Mouse (Mus musculus) right cerebral cortex, postnatal 36 days (tissue): ENCODE data around the gene Slit1.

Experiments
- DNase-seq, 2 experiments: peaks; one replicate each; pipeline ENCODE4 v3.0.0; 2022; ENCODE audit warnings: low spot score in 2 of 2, mixed read lengths in 1 of 2

Slit1 gene

GRCm38 (mm10) chr19:41655970-41656369 is 87.5 kb downstream of the Slit1 start:
- peak; percentile 49 to 55 for DNase-seq

GRCm38 (mm10) chr19:41655089-41655783 is 88.2 kb downstream of the Slit1 start:
- DNase-seq, result no peak

GRCm38 (mm10) chr19:41651967-41652366 is 91.5 kb downstream of the Slit1 start:
- DNase-seq, result no peak

GRCm38 (mm10) chr19:41649394-41649793 is 94.1 kb downstream of the Slit1 start:
- DNase-seq, result no peak

- peak; percentile 71 for DNase-seq
Observed at GRCm38 (mm10) chr19:41646947-41647631, 96.4 kb downstream of the Slit1 start.

- no peak for DNase-seq
Observed at GRCm38 (mm10) chr19:41643010-41643409, 100.5 kb downstream of the Slit1 start.

GRCm38 (mm10) chr19:41634999-41635398 is 108.5 kb downstream of the Slit1 start:
- DNase-seq, result no peak

- DNase-seq, result no peak
Observed at GRCm38 (mm10) chr19:41634099-41634498, 109.4 kb downstream of the Slit1 start.

- DNase-seq, result peak in 1 of 2 experiments; percentile 29
Observed at GRCm38 (mm10) chr19:41629532-41629931, 113.9 kb downstream of the Slit1 start.

GRCm38 (mm10) chr19:41628970-41629369 is 114.5 kb downstream of the Slit1 start:
- no peak for DNase-seq

- no peak for DNase-seq
Observed at GRCm38 (mm10) chr19:41620366-41621092, 122.9 kb downstream of the Slit1 start.

- no peak for DNase-seq
Observed at GRCm38 (mm10) chr19:41618771-41619385, 124.6 kb downstream of the Slit1 start.

GRCm38 (mm10) chr19:41618153-41618657 is 125.3 kb downstream of the Slit1 start:
- no peak for DNase-seq

GRCm38 (mm10) chr19:41617102-41617501 is 126.4 kb downstream of the Slit1 start:
- DNase-seq, result no peak

GRCm38 (mm10) chr19:41616274-41616673 is 127.2 kb downstream of the Slit1 start:
- no peak for DNase-seq

GRCm38 (mm10) chr19:41615606-41616224 is 127.8 kb downstream of the Slit1 start:
- no peak for DNase-seq

- DNase-seq, result no peak
Observed at GRCm38 (mm10) chr19:41613325-41614087, 130.0 kb downstream of the Slit1 start.

GRCm38 (mm10) chr19:41611683-41612082 is 131.8 kb downstream of the Slit1 start:
- DNase-seq, result no peak

GRCm38 (mm10) chr19:41606208-41606987 is 137.1 kb downstream of the Slit1 start:
- no peak for DNase-seq

- no peak for DNase-seq
Observed at GRCm38 (mm10) chr19:41600647-41601046, 142.8 kb downstream of the Slit1 start.
